Mouse (Mus musculus): Measurements from ENCODE around the gene Usp35. TPM values are rescaled to one million over a fixed set of nuclear protein-coding genes. Genes with fewer than 3 reads are reported as not detected.

The Usp35 gene
- polyA plus RNA-seq, 1 experiment from 2014 or later: 0.48 TPM

DNA sequence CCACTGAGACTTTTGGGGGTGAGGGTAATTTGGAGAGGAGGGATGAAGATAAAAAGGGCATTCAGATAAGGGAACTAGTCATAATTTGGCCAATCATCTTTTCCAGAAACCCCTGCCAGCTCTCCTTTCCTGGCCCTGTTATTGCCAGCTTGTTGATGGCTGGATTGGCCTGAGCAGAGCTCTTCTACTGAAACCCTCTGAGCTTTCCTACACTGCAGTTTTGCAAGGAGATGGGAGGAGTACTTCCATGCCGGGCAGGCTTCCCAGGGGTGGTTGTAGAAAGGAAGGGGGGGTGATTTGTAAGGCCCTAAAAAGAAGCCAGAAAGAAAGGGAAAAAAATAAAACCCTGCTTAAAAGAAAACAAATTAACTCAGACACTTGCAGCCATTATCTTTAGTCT, 69.3 kb downstream of the Usp35 start:
- no peak overlapping the region for H3K4me2 ChIP-seq (replicated peaks; ENCODE audit: low read depth)
- no peak overlapping the region for H3K4me3 ChIP-seq (ENCODE audit: low read depth, low read length)
- 58% methylated on average over 1 of the region's 1 CpGs for WGBS
- no peak overlapping the region for H3K9ac ChIP-seq (ENCODE audit: low read depth, low read length)
- TF ChIP-seq CTCF (IDR thresholded peaks at IDR 0.05; ENCODE audit: low read depth): no peak
- no peaks in the 10 kb centered on the region for H3K36me3 ChIP-seq (ENCODE audit: control insufficient read depth, insufficient read depth)
- no peak for ATAC-seq
- H3K27me3 ChIP-seq (replicated peaks; ENCODE audit: control insufficient read depth, insufficient read depth, low read length): no peaks in the 10 kb centered on the region
- no peaks in the 10 kb centered on the region for H3K9me3 ChIP-seq (ENCODE audit: control insufficient read depth)
- H3K27ac ChIP-seq (ENCODE audit: low read depth, low read length): no peak overlapping the region
- H3K4me1 ChIP-seq (replicated peaks; ENCODE audit: control insufficient read depth, insufficient read depth, low read length): no peaks in the 10 kb centered on the region

Other genes starting within 250 kb of the Usp35 start
- 1.4 TPM in 2 replicates for gene Kctd21, start 307 bp upstream of the Usp35 start, polyA plus RNA-seq (2015; fragmentation: Nextera tagmentation; extraction: Ambion mirVana)
- gene Alg8, start 39.6 kb upstream of the Usp35 start, polyA plus RNA-seq (2015; fragmentation: Nextera tagmentation; extraction: Ambion mirVana): 14.5 and 15.7 TPM in 2 replicates
- gene Ndufc2, start 68.0 kb upstream of the Usp35 start, polyA plus RNA-seq (2015; fragmentation: Nextera tagmentation; extraction: Ambion mirVana): 517 and 549 TPM in 2 replicates
- gene Thrsp, start 85.7 kb upstream of the Usp35 start, polyA plus RNA-seq (2015; fragmentation: Nextera tagmentation; extraction: Ambion mirVana): 1.6 and 2.4 TPM in 2 replicates
- gene Kctd14, start 119.3 kb upstream of the Usp35 start, polyA plus RNA-seq (2015; fragmentation: Nextera tagmentation; extraction: Ambion mirVana): 4.8 and 5.3 TPM in 2 replicates
- 14.3 and 15.9 TPM in 2 replicates for gene Ints4, start 148.9 kb upstream of the Usp35 start, polyA plus RNA-seq (2015; fragmentation: Nextera tagmentation; extraction: Ambion mirVana)
- gene Aamdc, start 247.5 kb upstream of the Usp35 start, polyA plus RNA-seq (2015; fragmentation: Nextera tagmentation; extraction: Ambion mirVana): 86.8 and 97.5 TPM in 2 replicates
- 9.5 and 10.9 TPM in 2 replicates for gene Rsf1, start 247.9 kb upstream of the Usp35 start, polyA plus RNA-seq (2015; fragmentation: Nextera tagmentation; extraction: Ambion mirVana)

Data from intestine, postnatal 0 days (tissue).